Mouse (Mus musculus) olfactory bulb, adult 2 months (tissue): Measurements from ENCODE around the gene Ccl26.

Experiments
- CTCF ChIP-seq: fragments of 200-500 bp; IDR thresholded peaks from 2 replicates; pipeline ENCODE4 v1.5.1; 2012; ENCODE audit warnings: low read depth, mild to moderate bottlenecking, low read length, moderate library complexity; ENCODE audit not compliant: insufficient read depth
- POLR2A ChIP-seq: fragments of 200-500 bp; IDR thresholded peaks from 2 replicates; pipeline ENCODE4 v1.6.1; 2012; ENCODE audit warnings: mild to moderate bottlenecking, low read depth, low read length, moderate library complexity; ENCODE audit not compliant: insufficient read depth

GRCm38 (mm10) chr5:135582330-135582729 is 19.0 kb upstream of the Ccl26 start:
- TF ChIP-seq POLR2A: no peak
- TF ChIP-seq CTCF: no peak
